Mouse (Mus musculus) mouse trophoblast stem cell (cell line): ENCODE measurements around the gene Ifitm2.

Experiments used
- in situ Hi-C, 2 experiments: fragments of 300-500 bp; cut with MseI, MboI; formaldehyde crosslinking; loops; 2 replicates in 1 of 2; 3 replicates in 1 of 2; pipeline ENCODE4 v1.15.1; 2025

The Ifitm2 gene

DNA sequence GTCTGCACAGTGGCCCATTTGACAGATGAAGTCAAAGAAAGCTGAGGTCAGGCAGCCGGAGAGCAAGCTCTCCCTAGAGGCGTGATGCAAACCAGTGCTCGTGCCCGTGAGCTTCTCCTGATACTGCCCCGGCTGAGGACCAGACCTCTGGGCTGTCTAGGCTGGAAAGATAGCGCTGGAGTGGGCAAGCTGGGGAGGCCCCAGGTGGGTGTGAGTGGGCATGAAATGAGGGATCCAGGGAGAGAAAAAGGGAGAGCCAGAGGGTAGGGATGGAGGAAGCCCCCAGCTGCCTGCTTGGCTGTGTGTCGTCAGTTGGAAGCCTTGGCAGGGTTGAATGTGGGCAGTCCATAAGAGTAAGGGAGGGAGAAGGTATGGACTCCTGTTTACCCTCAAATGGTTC, 11.6 kb downstream of the Ifitm2 start:
- in situ Hi-C loops, result no loop called here

- in situ Hi-C loops, result no loop called here
These were observed 12.4 kb downstream of the Ifitm2 start for GRCm38 (mm10) chr7:140943356-140943755.

GRCm38 (mm10) chr7:140942811-140943210, 13.0 kb downstream of the Ifitm2 start:
- in situ Hi-C loops, result no loop called here

GRCm38 (mm10) chr7:140942341-140942740, 13.4 kb downstream of the Ifitm2 start:
- in situ Hi-C loops, result no loop called here

- in situ Hi-C loops, result no loop called here
These were observed 14.3 kb downstream of the Ifitm2 start, which contains the start of gene Pgghg for GRCm38 (mm10) chr7:140941222-140942051. Pgghg (plus strand) TSS chr7:140941391.

GRCm38 (mm10) chr7:140939669-140940171, 16.1 kb downstream of the Ifitm2 start:
- in situ Hi-C loops, result no loop called here

GRCm38 (mm10) chr7:140938896-140939295, 16.9 kb downstream of the Ifitm2 start:
- in situ Hi-C loops, result no loop called here

DNA sequence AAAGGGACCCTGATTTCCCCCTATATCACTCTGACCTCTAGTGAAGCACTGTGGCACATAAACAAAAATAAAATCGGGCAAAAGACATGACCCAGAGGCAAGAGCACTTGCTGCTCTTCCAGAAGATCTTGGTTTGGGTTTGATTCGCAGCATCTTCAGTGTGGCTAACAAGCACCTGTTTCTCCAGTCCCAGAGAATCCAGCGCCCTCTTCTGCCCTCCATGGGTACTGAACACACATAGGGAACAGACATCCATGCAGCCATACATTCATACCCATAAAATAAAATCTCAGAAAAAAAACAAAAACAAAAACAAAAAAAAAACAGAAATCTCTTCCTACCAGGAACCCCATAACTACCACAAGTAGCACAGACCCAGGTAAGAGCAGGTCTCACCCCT, 17.4 kb downstream of the Ifitm2 start:
- in situ Hi-C loops, result no loop called here

GRCm38 (mm10) chr7:140927181-140927580, 28.6 kb downstream of the Ifitm2 start:
- in situ Hi-C loops, result no loop called here

- in situ Hi-C loops, result no loop called here
These were observed 32.6 kb downstream of the Ifitm2 start for GRCm38 (mm10) chr7:140923070-140923775.

- in situ Hi-C loops, result no loop called here
These were observed 33.3 kb downstream of the Ifitm2 start for GRCm38 (mm10) chr7:140922398-140923069.

GRCm38 (mm10) chr7:140921225-140921975, 34.4 kb downstream of the Ifitm2 start:
- in situ Hi-C loops, result no loop called here

DNA sequence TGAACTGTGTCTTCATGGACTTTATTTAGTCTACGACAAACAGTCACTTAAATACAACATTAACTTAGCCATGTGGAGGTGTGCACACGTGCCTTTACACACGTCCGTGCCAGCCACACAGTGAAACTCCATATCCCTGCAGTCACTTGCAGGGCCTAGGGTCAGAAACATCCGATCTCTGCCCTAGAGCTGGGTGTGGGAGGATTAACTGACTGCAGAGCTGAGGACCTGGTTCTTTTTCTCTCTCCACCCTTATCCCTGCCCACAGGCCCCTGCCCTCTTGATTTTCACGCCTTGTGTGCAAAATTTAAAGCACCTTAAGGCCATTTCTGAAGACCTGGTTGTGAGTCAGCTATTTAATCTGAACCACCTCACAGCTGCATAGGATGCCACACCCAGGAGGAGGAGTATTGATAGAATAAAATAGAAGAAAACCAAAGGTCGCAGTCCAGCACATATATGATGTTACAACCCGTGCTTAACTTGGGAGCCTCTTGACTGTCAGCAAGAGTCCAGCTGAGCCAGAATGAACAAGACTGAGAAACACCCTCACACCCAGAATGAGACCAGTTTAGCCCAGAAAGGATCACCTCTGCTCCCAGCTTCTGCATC, 35.3 kb downstream of the Ifitm2 start, which contains the start of gene Nlrp6:
Gene Nlrp6 (plus strand): TSS at position 485 of the 612 bp plus-strand sequence.
- in situ Hi-C loops, result no loop called here

GRCm38 (mm10) chr7:140919911-140920310, 35.9 kb downstream of the Ifitm2 start:
- in situ Hi-C loops, result no loop called here

DNA sequence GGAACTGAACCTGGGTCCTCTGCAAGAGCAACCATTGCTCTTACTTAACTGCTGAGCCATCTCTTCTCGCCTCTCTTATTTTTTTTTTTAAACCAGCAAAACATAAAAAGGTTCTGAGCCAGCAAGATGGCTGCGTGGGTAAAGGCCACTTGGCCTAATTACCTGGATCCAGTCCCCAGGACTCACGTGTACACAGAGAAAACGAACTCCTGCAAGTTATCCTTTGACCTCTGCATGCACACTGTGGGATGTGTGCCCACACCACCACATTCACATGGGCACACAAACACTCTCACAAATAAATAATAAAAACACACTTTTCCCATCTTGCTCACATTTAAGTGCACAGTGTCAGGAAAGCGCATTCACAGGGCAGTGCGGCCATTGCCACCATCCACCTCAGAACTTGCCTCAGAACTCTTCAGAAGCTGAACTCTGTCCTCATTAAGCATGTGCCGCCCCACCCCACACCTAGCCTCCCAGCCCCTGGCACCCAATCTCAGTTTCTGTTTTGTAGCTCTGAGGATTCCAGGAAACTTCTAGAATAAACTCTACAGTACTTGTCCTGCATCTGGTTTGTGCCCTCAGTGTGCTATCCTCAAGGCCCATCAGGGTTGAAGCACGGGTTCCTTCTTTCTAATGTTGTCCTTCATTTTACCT, 41.6 kb downstream of the Ifitm2 start:
- in situ Hi-C loops, result no loop called here

DNA sequence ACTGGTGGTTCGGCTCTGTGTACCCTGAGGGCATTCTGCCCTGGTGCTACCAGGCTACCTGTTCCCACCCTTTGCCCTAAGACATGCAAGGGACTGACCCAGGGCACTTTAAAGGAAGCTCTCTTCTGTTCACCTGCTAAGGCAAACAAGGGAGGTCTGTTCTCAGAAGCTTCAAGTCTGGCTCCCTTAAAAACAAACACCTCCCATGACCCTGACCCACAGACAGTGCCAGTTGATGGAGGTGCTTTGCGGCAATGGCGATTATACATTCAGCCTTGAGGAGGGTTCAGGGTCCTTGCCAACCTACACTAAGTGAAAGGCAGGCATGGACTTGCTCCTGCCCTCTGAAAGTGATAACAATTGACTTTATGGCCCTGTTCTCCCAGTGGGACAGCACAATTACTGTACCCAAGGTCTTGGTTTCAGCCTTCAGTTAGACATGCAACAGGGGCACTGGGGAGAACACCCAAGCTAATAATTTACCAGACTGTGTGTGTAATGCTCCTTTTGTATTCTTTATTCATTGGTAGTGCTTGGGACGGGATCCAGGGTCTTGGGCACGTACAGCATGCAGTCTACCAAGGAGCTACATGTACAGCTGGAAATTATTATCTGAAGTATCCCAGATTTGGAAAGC, 42.8 kb downstream of the Ifitm2 start:
- in situ Hi-C loops, result no loop called here

- in situ Hi-C loops, result no loop called here
These were observed 43.5 kb downstream of the Ifitm2 start for GRCm38 (mm10) chr7:140912293-140912692.

DNA sequence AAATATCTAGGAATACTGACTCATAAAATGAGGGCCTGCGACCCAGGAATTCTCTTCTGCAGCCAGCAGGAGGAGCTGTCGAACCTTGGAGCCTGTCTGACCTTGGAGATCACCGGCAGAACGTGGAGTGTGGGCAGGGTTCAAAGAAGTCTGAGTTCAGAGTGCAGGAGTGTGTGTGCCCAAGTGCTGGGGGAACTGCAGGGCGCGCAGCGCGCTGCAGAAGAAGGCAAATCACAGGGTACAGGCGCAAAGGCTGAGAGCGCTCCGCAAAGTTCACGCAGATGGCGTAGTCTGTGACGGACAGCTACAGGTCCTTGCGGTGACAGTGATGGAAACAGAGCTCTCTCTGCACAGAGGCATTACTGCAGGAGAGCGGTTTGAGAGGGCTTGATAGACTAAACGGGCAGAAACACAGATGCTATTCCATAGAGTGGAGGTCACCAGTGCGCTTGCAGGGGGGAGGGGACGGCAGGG, 47.1 kb downstream of the Ifitm2 start:
- in situ Hi-C loops, result no loop called here

DNA sequence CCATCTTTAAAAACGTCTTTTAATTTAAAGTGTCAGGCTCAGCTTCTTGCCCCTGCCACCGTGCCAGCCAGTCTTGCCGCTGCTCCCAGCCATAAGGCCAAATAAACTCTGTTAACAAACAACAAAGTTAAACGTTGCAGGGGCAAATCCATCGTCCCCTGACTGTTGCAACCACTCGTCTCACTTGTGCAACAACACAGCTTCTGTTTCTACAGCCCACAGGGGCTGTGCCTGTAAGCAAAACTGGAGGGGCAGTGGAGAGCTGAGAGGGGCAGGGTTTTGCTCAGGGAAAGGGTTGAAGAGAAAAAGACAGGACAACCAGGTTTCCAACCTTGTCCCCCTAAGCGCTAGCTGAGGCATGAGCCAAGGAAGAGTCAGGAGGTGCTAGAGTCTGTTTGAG, 47.6 kb downstream of the Ifitm2 start:
- in situ Hi-C loops, result no loop called here

- in situ Hi-C loops, result no loop called here
These were observed 48.1 kb downstream of the Ifitm2 start for GRCm38 (mm10) chr7:140907697-140908096.
